Mouse (Mus musculus): ENCODE results near the gene Pcp4l1. TPM values are rescaled to one million over a fixed set of nuclear protein-coding genes. Genes with fewer than 3 reads are reported as not detected.
A peak's percentile ranks its signal among the peaks of the same experiment; 100 is the strongest.
"Not testable (repeated sequence)": the region's sequence is repeated elsewhere in the genome, so short reads cannot be mapped to it uniquely, and the experiment has no call there.

Gene Pcp4l1
- polyA plus RNA-seq (2015; fragmentation: Nextera tagmentation; extraction: Ambion mirVana) = 29.8 and 32.8 TPM in 2 replicates

GRCm38 (mm10) chr1:171195887-171196397 is at the start of gene Pcp4l1:
Gene Pcp4l1, minus strand, starts transcription at chr1:171196268.
- H3K9me3 ChIP-seq = no peaks in the 10 kb centered on the region
- H3K4me2 ChIP-seq = peak within 1 kb of the TSS; percentile 91
- no peak within 1 kb of the TSS for H3K27ac ChIP-seq
- peak; percentile 88 for ATAC-seq (ENCODE audit: insufficient read depth, low FRiP score, low read depth)
- H3K4me1 ChIP-seq = peaks cover 25% of the 10 kb centered on the region
- under 1% methylated on average over 33 of the region's 33 CpGs for WGBS
- no peaks in the 10 kb centered on the region for H3K36me3 ChIP-seq
- H3K9ac ChIP-seq = peak within 1 kb of the TSS; percentile 23; the same call in 1 of the 2 replicates
- peak within 1 kb of the TSS; percentile 51 for H3K4me3 ChIP-seq (replicated peaks)
- peaks cover 21% of the 10 kb centered on the region for H3K27me3 ChIP-seq (replicated peaks)

DNA sequence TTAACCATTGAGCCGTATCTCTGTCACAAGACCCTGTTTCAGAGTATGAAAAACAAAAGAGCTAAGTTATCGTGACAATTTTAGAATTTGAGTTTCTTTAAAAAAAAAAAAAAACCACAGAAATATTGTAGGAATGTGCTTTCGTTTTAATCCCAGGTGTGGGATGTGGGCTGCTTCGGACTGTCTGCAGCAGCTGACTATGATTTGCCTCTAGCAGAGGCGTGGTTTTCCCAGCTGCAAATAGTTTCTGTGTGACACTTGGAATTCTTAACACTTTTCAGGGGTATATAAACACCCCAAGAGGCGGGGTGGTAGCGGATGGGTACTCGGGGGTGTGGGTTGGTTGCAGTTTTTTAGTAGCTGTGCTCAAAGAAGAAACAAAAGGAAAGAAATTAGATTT is 49.3 kb upstream of the Pcp4l1 start:
- ATAC-seq (ENCODE audit: insufficient read depth, low FRiP score, low read depth) = no peak
- H3K9me3 ChIP-seq = no peaks in the 10 kb centered on the region
- no peak overlapping the region for H3K4me3 ChIP-seq (replicated peaks)
- peaks cover 29% of the 10 kb centered on the region for H3K36me3 ChIP-seq
- H3K4me2 ChIP-seq = peak overlapping the region; percentile 79; the same call in 1 of the 2 replicates
- 81% methylated on average over 8 of the region's 8 CpGs for WGBS
- H3K27me3 ChIP-seq (replicated peaks) = no peaks in the 10 kb centered on the region
- peaks cover 32% of the 10 kb centered on the region for H3K4me1 ChIP-seq
- H3K9ac ChIP-seq = no peak overlapping the region
- H3K27ac ChIP-seq = no peak overlapping the region

- H3K4me3 ChIP-seq (replicated peaks); H3K9me3 ChIP-seq; H3K4me2 ChIP-seq; ATAC-seq (ENCODE audit: insufficient read depth, low FRiP score, low read depth); H3K27ac ChIP-seq; H3K9ac ChIP-seq; H3K27me3 ChIP-seq (replicated peaks): not testable (repeated sequence)
- 85% methylated on average over 12 of the region's 12 CpGs for WGBS
- Histone ChIP-seq H3K4me1 (peaks cover 12% of the 10 kb centered on the region; the same call in 1 of the 2 replicates), H3K36me3 (peaks cover 49% of the 10 kb centered on the region)
These were observed 45.9 kb upstream of the Pcp4l1 start for GRCm38 (mm10) chr1:171241952-171242351.

DNA sequence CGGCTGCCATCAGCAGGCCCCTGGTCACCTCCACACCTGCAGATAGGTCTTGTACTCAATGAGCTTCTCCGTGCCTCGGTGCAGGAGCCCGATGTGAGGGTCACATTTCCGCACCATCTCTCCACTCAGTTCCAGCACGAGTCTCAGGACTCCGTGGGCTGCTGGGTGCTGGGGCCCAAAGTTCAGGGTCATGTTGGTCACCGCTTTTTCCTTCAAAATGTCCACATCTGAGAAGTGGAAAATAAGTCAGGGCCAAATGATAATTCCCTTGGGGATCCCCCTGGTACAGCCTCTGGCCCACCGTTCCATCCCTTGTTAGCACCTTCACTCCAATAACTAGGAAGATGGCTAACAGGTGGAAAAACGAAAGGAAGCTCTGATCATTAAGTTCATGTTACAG is 44.8 kb upstream of the Pcp4l1 start:
- peaks cover 57% of the 10 kb centered on the region for H3K36me3 ChIP-seq

GRCm38 (mm10) chr1:171239992-171240744 is 44.1 kb upstream of the Pcp4l1 start:
- no peaks in the 10 kb centered on the region for H3K4me1 ChIP-seq
- no peak overlapping the region for H3K4me2 ChIP-seq
- ATAC-seq (ENCODE audit: insufficient read depth, low FRiP score, low read depth) = no peak
- no peaks in the 10 kb centered on the region for H3K27me3 ChIP-seq (replicated peaks)
- no peaks in the 10 kb centered on the region for H3K9me3 ChIP-seq
- no peak overlapping the region for H3K9ac ChIP-seq
- peak overlapping the region; percentile 33; the same call in 1 of the 2 replicates for H3K27ac ChIP-seq
- no peak overlapping the region for H3K4me3 ChIP-seq (replicated peaks)
- 64% methylated on average over 15 of the region's 15 CpGs for WGBS
- H3K36me3 ChIP-seq = peaks cover 63% of the 10 kb centered on the region

More for the DNA sequence above, 44.8 kb upstream of the Pcp4l1 start:
- Histone ChIP-seq H3K4me2 (no peak overlapping the region), H3K27me3 (replicated peaks) (no peaks in the 10 kb centered on the region), H3K4me3 (replicated peaks) (no peak overlapping the region), H3K9me3 (no peaks in the 10 kb centered on the region), H3K9ac (no peak overlapping the region), H3K4me1 (peaks cover 6% of the 10 kb centered on the region; the same call in 1 of the 2 replicates), H3K27ac (no peak overlapping the region)
- ATAC-seq (ENCODE audit: insufficient read depth, low FRiP score, low read depth) = no peak
- 89% methylated on average over 10 of the region's 10 CpGs for WGBS

- no peaks in the 10 kb centered on the region for H3K27me3 ChIP-seq (replicated peaks)
- no peaks in the 10 kb centered on the region for H3K4me1 ChIP-seq
- H3K4me3 ChIP-seq (replicated peaks) = no peak overlapping the region
- no peaks in the 10 kb centered on the region for H3K9me3 ChIP-seq
- no peak overlapping the region for H3K4me2 ChIP-seq
- no peak for ATAC-seq (ENCODE audit: insufficient read depth, low FRiP score, low read depth)
- WGBS = 70% methylated on average over 14 of the region's 14 CpGs
- H3K27ac ChIP-seq = no peak overlapping the region
- H3K9ac ChIP-seq = no peak overlapping the region
- H3K36me3 ChIP-seq = peaks cover 70% of the 10 kb centered on the region
These were observed 42.4 kb upstream of the Pcp4l1 start for GRCm38 (mm10) chr1:171238463-171238862.

GRCm38 (mm10) chr1:171237438-171237837 is 41.4 kb upstream of the Pcp4l1 start:
- Histone ChIP-seq H3K4me3 (replicated peaks) (no peak overlapping the region), H3K27ac (no peak overlapping the region), H3K4me1 (no peaks in the 10 kb centered on the region), H3K9me3 (no peaks in the 10 kb centered on the region), H3K36me3 (peaks cover 61% of the 10 kb centered on the region), H3K9ac (no peak overlapping the region), H3K27me3 (replicated peaks) (no peaks in the 10 kb centered on the region), H3K4me2 (no peak overlapping the region)
- 56% methylated on average over 6 of the region's 6 CpGs for WGBS
- no peak for ATAC-seq (ENCODE audit: insufficient read depth, low FRiP score, low read depth)

GRCm38 (mm10) chr1:171235791-171236190 is 39.7 kb upstream of the Pcp4l1 start:
- WGBS = 74% methylated on average over 4 of the region's 4 CpGs
- H3K27ac ChIP-seq = no peak overlapping the region
- H3K4me1 ChIP-seq = no peaks in the 10 kb centered on the region
- no peaks in the 10 kb centered on the region for H3K9me3 ChIP-seq
- no peak overlapping the region for H3K9ac ChIP-seq
- ATAC-seq (ENCODE audit: insufficient read depth, low FRiP score, low read depth) = no peak
- H3K27me3 ChIP-seq (replicated peaks) = no peaks in the 10 kb centered on the region
- no peak overlapping the region for H3K4me2 ChIP-seq
- no peak overlapping the region for H3K4me3 ChIP-seq (replicated peaks)
- peaks cover 51% of the 10 kb centered on the region for H3K36me3 ChIP-seq

DNA sequence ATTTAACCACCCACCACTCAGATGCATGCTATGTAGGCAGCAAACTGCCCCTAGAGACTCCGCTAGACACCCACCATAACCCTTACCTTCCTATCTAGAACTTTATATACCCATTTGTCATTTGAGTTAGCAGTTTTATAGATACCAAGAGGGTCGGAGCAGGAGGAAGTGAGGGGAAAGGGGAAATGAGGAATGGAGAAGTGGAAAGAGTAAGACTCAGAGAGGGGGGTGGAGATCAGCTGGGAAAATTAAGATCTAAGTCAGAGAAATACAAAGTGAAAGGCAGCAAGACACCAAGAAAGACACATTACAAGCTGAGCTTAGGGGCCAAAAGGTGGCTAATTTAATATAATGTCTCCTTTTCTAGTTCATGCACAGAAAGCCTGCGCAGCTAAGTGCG is 38.5 kb upstream of the Pcp4l1 start:
- WGBS = 73% methylated on average over 4 of the region's 4 CpGs
- Histone ChIP-seq H3K4me3 (replicated peaks) (no peak overlapping the region), H3K9ac (no peak overlapping the region), H3K27ac (no peak overlapping the region; the same call in 1 of the 2 replicates), H3K9me3 (no peaks in the 10 kb centered on the region), H3K27me3 (replicated peaks) (no peaks in the 10 kb centered on the region), H3K4me2 (no peak overlapping the region), H3K4me1 (no peaks in the 10 kb centered on the region), H3K36me3 (peaks cover 47% of the 10 kb centered on the region)
- ATAC-seq (ENCODE audit: insufficient read depth, low FRiP score, low read depth) = no peak

DNA sequence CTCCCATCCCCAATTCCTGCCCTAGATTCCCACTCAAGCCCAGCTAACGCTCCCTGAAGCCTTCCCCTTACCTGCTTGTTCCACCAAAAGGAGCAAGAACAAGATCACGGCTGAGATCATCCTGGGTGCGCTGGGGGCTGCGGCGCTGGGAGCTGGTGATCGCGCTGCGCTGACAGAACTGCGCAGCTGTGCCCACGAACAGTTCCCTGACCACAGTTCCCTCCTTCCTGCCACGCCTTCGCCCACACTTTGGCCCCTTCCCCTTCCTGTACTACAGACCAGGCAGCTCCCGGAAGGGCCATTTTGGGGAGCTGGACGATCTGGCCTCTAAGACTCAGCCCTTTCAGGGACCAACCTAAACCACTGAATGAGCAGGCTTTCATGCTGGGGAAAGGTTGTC is 38.1 kb upstream of the Pcp4l1 start, which contains the start of gene Fcer1g:
Gene Fcer1g, minus strand, starts transcription at position 240 of the 400 bp plus-strand sequence.
- H3K4me2 ChIP-seq = no peak within 1 kb of the TSS
- no peak for ATAC-seq (ENCODE audit: insufficient read depth, low FRiP score, low read depth)
- peaks cover 47% of the 10 kb centered on the region for H3K36me3 ChIP-seq
- 90% methylated on average over 14 of the region's 14 CpGs for WGBS
- no peak within 1 kb of the TSS; the same call in 1 of the 2 replicates for H3K27ac ChIP-seq
- H3K9ac ChIP-seq = no peak within 1 kb of the TSS
- peak within 1 kb of the TSS; percentile 17; the same call in 1 of the 2 replicates for H3K4me3 ChIP-seq (replicated peaks)
- H3K4me1 ChIP-seq = no peaks in the 10 kb centered on the region
- H3K9me3 ChIP-seq = no peaks in the 10 kb centered on the region
- no peaks in the 10 kb centered on the region for H3K27me3 ChIP-seq (replicated peaks)

GRCm38 (mm10) chr1:171232800-171233730 is 37.0 kb upstream of the Pcp4l1 start:
- H3K4me2 ChIP-seq = no peak overlapping the region
- 75% methylated on average over 12 of the region's 12 CpGs for WGBS
- no peaks in the 10 kb centered on the region for H3K4me1 ChIP-seq
- H3K36me3 ChIP-seq = peaks cover 39% of the 10 kb centered on the region
- H3K27ac ChIP-seq = no peak overlapping the region
- H3K27me3 ChIP-seq (replicated peaks) = no peaks in the 10 kb centered on the region
- no peaks in the 10 kb centered on the region for H3K9me3 ChIP-seq
- no peak overlapping the region for H3K9ac ChIP-seq
- H3K4me3 ChIP-seq (replicated peaks) = peak overlapping the region; percentile 17; the same call in 1 of the 2 replicates
- no peak; the same call in 1 of the 2 replicates for ATAC-seq (ENCODE audit: insufficient read depth, low FRiP score, low read depth)
